Mouse (Mus musculus): ENCODE data around the gene Gm49342. TPM values are rescaled to one million over a fixed set of nuclear protein-coding genes. Genes with fewer than 3 reads are reported as not detected.

The Gm49342 gene
- polyA plus RNA-seq, 1 experiment = 22.3 TPM

- H3K4me3 ChIP-seq (ENCODE audit: insufficient read depth, low read length) = no peak overlapping the region
- H3K4me1 ChIP-seq (ENCODE audit: control insufficient read depth, insufficient read depth, low read length) = no peaks in the 10 kb centered on the region
- H3K27ac ChIP-seq (ENCODE audit: insufficient read depth, low read length) = no peak overlapping the region
- no peak for TF ChIP-seq CTCF (IDR thresholded peaks at IDR 0.05; ENCODE audit: borderline replicate concordance, insufficient read depth, low read length)
- no peak for TF ChIP-seq POLR2A (IDR thresholded peaks at IDR 0.05; ENCODE audit: low read depth, low read length)
These were observed 36.9 kb downstream of the Gm49342 start for GRCm38 (mm10) chr14:50981207-50981606.

GRCm38 (mm10) chr14:50981837-50982236 is 37.5 kb downstream of the Gm49342 start:
- no peak overlapping the region for H3K4me3 ChIP-seq (ENCODE audit: insufficient read depth, low read length)
- no peak for TF ChIP-seq POLR2A (IDR thresholded peaks at IDR 0.05; ENCODE audit: low read depth, low read length)
- no peak for TF ChIP-seq CTCF (IDR thresholded peaks at IDR 0.05; ENCODE audit: borderline replicate concordance, insufficient read depth, low read length)
- no peaks in the 10 kb centered on the region for H3K4me1 ChIP-seq (ENCODE audit: control insufficient read depth, insufficient read depth, low read length)
- no peak overlapping the region for H3K27ac ChIP-seq (ENCODE audit: insufficient read depth, low read length)

GRCm38 (mm10) chr14:50987668-50988067 is 43.4 kb downstream of the Gm49342 start:
- TF ChIP-seq CTCF (IDR thresholded peaks at IDR 0.05; ENCODE audit: borderline replicate concordance, insufficient read depth, low read length) (no peak), POLR2A (IDR thresholded peaks at IDR 0.05; ENCODE audit: low read depth, low read length) (no peak)
- no peaks in the 10 kb centered on the region for H3K4me1 ChIP-seq (ENCODE audit: control insufficient read depth, insufficient read depth, low read length)
- no peak overlapping the region for H3K27ac ChIP-seq (ENCODE audit: insufficient read depth, low read length)
- no peak overlapping the region for H3K4me3 ChIP-seq (ENCODE audit: insufficient read depth, low read length)

- H3K4me3 ChIP-seq (ENCODE audit: insufficient read depth, low read length) = no peak overlapping the region
- TF ChIP-seq POLR2A (IDR thresholded peaks at IDR 0.05; ENCODE audit: low read depth, low read length) (no peak), CTCF (IDR thresholded peaks at IDR 0.05; ENCODE audit: borderline replicate concordance, insufficient read depth, low read length) (no peak)
- no peak overlapping the region for H3K27ac ChIP-seq (ENCODE audit: insufficient read depth, low read length)
- H3K4me1 ChIP-seq (ENCODE audit: control insufficient read depth, insufficient read depth, low read length) = no peaks in the 10 kb centered on the region
These were observed 46.7 kb downstream of the Gm49342 start for GRCm38 (mm10) chr14:50991037-50991436.

- Histone ChIP-seq H3K4me1 (ENCODE audit: control insufficient read depth, insufficient read depth, low read length) (no peaks in the 10 kb centered on the region), H3K4me3 (ENCODE audit: insufficient read depth, low read length) (no peak overlapping the region), H3K27ac (ENCODE audit: insufficient read depth, low read length) (no peak overlapping the region)
- TF ChIP-seq CTCF (IDR thresholded peaks at IDR 0.05; ENCODE audit: borderline replicate concordance, insufficient read depth, low read length) (no peak), POLR2A (IDR thresholded peaks at IDR 0.05; ENCODE audit: low read depth, low read length) (no peak)
These were observed 52.8 kb downstream of the Gm49342 start for GRCm38 (mm10) chr14:50997088-50997487.

- H3K4me3 ChIP-seq (ENCODE audit: insufficient read depth, low read length) = no peak overlapping the region
- no peaks in the 10 kb centered on the region for H3K4me1 ChIP-seq (ENCODE audit: control insufficient read depth, insufficient read depth, low read length)
- TF ChIP-seq CTCF (IDR thresholded peaks at IDR 0.05; ENCODE audit: borderline replicate concordance, insufficient read depth, low read length) (no peak), POLR2A (IDR thresholded peaks at IDR 0.05; ENCODE audit: low read depth, low read length) (no peak)
These were observed 53.8 kb downstream of the Gm49342 start for GRCm38 (mm10) chr14:50997999-50998666.

GRCm38 (mm10) chr14:51007152-51007801 is 63.0 kb downstream of the Gm49342 start, which contains the start of gene Rnase10:
TSS of gene Rnase10 (plus strand) at chr14:51007751.
- H3K27ac ChIP-seq (ENCODE audit: insufficient read depth, low read length) = peak within 1 kb of the TSS; percentile 91
- H3K4me1 ChIP-seq (ENCODE audit: control insufficient read depth, insufficient read depth, low read length) = peaks cover 4% of the 10 kb centered on the region

More at GRCm38 (mm10) chr14:50997999-50998666, 53.8 kb downstream of the Gm49342 start:
- H3K27ac ChIP-seq (ENCODE audit: insufficient read depth, low read length) = no peak overlapping the region

GRCm38 (mm10) chr14:51007914-51008713 is 63.8 kb downstream of the Gm49342 start:
- Histone ChIP-seq H3K4me1 (ENCODE audit: control insufficient read depth, insufficient read depth, low read length) (peaks cover 4% of the 10 kb centered on the region), H3K27ac (ENCODE audit: insufficient read depth, low read length) (peak overlapping the region; percentile 91)

More at GRCm38 (mm10) chr14:51007152-51007801, 63.0 kb downstream of the Gm49342 start, which contains the start of gene Rnase10:
- H3K4me3 ChIP-seq (ENCODE audit: insufficient read depth, low read length) = no peak within 1 kb of the TSS
- TF ChIP-seq CTCF (IDR thresholded peaks at IDR 0.05; ENCODE audit: borderline replicate concordance, insufficient read depth, low read length) (no peak), POLR2A (IDR thresholded peaks at IDR 0.05; ENCODE audit: low read depth, low read length) (no peak)

GRCm38 (mm10) chr14:51008781-51009180 is 64.5 kb downstream of the Gm49342 start:
- peak overlapping the region; percentile 91 for H3K27ac ChIP-seq (ENCODE audit: insufficient read depth, low read length)
- peaks cover 4% of the 10 kb centered on the region for H3K4me1 ChIP-seq (ENCODE audit: control insufficient read depth, insufficient read depth, low read length)
- no peak overlapping the region for H3K4me3 ChIP-seq (ENCODE audit: insufficient read depth, low read length)
- no peak for TF ChIP-seq CTCF (IDR thresholded peaks at IDR 0.05; ENCODE audit: borderline replicate concordance, insufficient read depth, low read length)
- TF ChIP-seq POLR2A (IDR thresholded peaks at IDR 0.05; ENCODE audit: low read depth, low read length) = no peak

More at GRCm38 (mm10) chr14:51007914-51008713, 63.8 kb downstream of the Gm49342 start:
- no peak overlapping the region for H3K4me3 ChIP-seq (ENCODE audit: insufficient read depth, low read length)
- TF ChIP-seq POLR2A (IDR thresholded peaks at IDR 0.05; ENCODE audit: low read depth, low read length) (no peak), CTCF (IDR thresholded peaks at IDR 0.05; ENCODE audit: borderline replicate concordance, insufficient read depth, low read length) (no peak)

Data from embryonic fibroblast, embryonic 13.5 days (primary cell).